Mouse (Mus musculus) stomach, postnatal 0 days (tissue): ENCODE results near the gene Mttp. TPM values are rescaled to one million over a fixed set of nuclear protein-coding genes. Genes with fewer than 3 reads are reported as not detected.
"Not testable (repeated sequence)": the region's sequence is repeated elsewhere in the genome, so short reads cannot be mapped to it uniquely, and the experiment has no call there.

ENCODE experiments used
- ATAC-seq: fragments of 200-750 bp; cut with Nextera tagmentation; 2 replicates; pipeline ENCODE4 v1.8.0; 2017; ENCODE audit not compliant: low FRiP score, low TSS enrichment
- DNase-seq: peaks from one replicate; pipeline ENCODE4 v3.0.0-alpha.2; 2016; ENCODE audit warnings: low spot score
- H3K27ac ChIP-seq: fragments of 300-500 bp; sonication (generic); replicated peaks from 2 replicates; pipeline ENCODE4 v1.5.1; 2014; ENCODE audit warnings: mild to moderate bottlenecking, control low read depth
- H3K27me3 ChIP-seq: fragments of 300-500 bp; sonication (generic); 2 replicates; pipeline ENCODE4 v1.6.1; 2014; ENCODE audit warnings: low read length; ENCODE audit not compliant: control insufficient read depth, insufficient read depth
- H3K36me3 ChIP-seq: fragments of 300-500 bp; sonication (generic); 2 replicates; pipeline ENCODE4 v1.6.1; 2014; ENCODE audit warnings: low read length, mixed read lengths; ENCODE audit not compliant: control insufficient read depth, insufficient read depth
- H3K4me1 ChIP-seq: fragments of 300-500 bp; sonication (generic); replicated peaks from 2 replicates; pipeline ENCODE4 v1.6.1; 2014; ENCODE audit warnings: antibody characterized with exemption; ENCODE audit not compliant: control insufficient read depth, insufficient read depth
- H3K4me2 ChIP-seq: fragments of 300-500 bp; sonication (generic); replicated peaks from 2 replicates; pipeline ENCODE4 v1.6.1; 2014; ENCODE audit warnings: low read depth, mild to moderate bottlenecking, control low read depth, moderate library complexity
- H3K4me3 ChIP-seq: fragments of 300-500 bp; sonication (generic); 2 replicates; pipeline ENCODE4 v1.5.1; 2014; ENCODE audit warnings: low read depth, low read length, control low read depth
- H3K9ac ChIP-seq: fragments of 300-500 bp; sonication (generic); 2 replicates; pipeline ENCODE4 v1.6.1; 2014; ENCODE audit warnings: mild to moderate bottlenecking, low read length, control low read depth, mixed read lengths
- H3K9me3 ChIP-seq: fragments of 300-500 bp; sonication (generic); 2 replicates; pipeline ENCODE4 v1.6.1; 2016; ENCODE audit warnings: low read length; ENCODE audit not compliant: control insufficient read depth
- CTCF ChIP-seq: IDR thresholded peaks from 2 replicates; pipeline ENCODE4 v1.5.1; 2016; ENCODE audit warnings: antibody characterized with exemption, low read depth, mild to moderate bottlenecking, moderate library complexity
- EP300 ChIP-seq: optimal IDR thresholded peaks from 2 replicates; pipeline ENCODE3; 2016; ENCODE audit warnings: antibody characterized with exemption
- WGBS: fragments of 180-500 bp; shearing (Covaris S2); extraction: QIAGEN DNeasy Blood & Tissue Kit; methylation state at CpG from one replicate; pipeline ENCODE4 v1.1.7; 2014; 5-methylcytosine and 5-hydroxymethylcytosine counted together
- polyA plus RNA-seq: library from polyadenylated mRNA; unstranded; fragments of >200 nt; fragmentation: Nextera tagmentation; extraction: Ambion mirVana; gene quantifications from 2 replicates; pipeline ENCODE4 v1.2.1, GENCODE M21; 2015

Mttp gene
- polyA plus RNA-seq, 1 experiment from 2014 or later, result 14.1 TPM

DNA sequence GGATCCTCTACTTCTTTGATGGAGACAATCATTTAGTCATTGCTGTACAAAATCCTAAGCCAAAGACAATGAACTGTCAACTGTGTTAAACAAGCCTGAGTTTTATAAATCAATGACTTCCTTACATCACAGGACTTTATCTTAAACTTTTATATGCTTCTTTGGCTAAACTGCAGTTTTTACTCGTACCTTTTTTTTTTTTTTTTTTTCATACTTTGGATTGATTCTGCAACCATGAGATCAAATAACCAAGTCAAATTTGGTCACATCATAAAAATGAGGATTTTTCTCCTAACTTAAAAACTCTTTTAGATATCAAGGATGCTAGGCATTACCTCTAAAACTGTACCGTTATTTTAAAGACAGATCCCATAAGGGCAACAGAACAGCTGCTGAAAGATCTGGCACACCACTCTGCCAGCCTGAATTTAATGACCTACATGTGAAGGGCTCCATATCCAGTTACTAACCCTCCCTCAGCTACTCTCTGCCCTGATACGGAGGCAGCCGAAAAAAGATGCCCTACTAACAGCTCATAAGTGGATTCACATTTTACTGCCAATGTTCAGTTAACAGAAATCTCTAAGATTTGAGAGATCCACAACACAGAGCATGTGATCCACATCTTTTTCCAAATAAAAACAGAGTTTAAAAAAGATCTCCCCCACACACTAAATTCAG lies 2.6 kb downstream of the Mttp start:
- ATAC-seq, result no peak
- H3K27me3 ChIP-seq, result no peaks in the 10 kb centered on the region
- no peak overlapping the region for H3K4me3 ChIP-seq
- H3K9me3 ChIP-seq, result no peaks in the 10 kb centered on the region
- no peaks in the 10 kb centered on the region for H3K4me1 ChIP-seq
- H3K4me2 ChIP-seq, result peak overlapping the region; percentile 44
- DNase-seq, result no peak
- WGBS, result 57% methylated on average over 4 of the region's 4 CpGs
- no peak overlapping the region for H3K9ac ChIP-seq
- no peak overlapping the region for H3K27ac ChIP-seq
- no peak for TF ChIP-seq EP300
- no peak for TF ChIP-seq CTCF
- H3K36me3 ChIP-seq, result no peaks in the 10 kb centered on the region

DNA sequence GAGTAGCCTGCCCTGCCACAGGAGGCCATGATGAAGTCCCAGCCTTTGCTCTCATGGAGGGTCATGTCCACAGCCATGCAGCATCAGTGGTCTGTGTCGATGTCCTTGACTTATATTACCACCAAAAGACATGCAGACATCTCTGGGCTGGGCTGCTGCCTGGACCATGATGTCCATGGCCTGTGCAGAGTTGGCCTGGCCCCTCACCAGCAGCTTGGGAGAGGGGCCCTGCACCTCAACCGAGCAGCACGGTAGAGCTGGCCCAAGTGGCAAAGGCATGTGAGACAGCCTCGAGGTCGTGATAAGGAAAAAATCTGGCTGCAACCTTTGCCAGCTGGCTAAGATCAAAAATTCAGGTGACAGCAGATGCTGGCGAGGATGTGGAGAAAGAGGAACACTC lies 5.1 kb downstream of the Mttp start:
- DNase-seq, result no peak
- ATAC-seq, result no peak
- 87% methylated on average over 6 of the region's 6 CpGs for WGBS
- no peak overlapping the region for H3K4me3 ChIP-seq
- no peaks in the 10 kb centered on the region for H3K27me3 ChIP-seq
- H3K9ac ChIP-seq, result no peak overlapping the region
- no peak overlapping the region for H3K4me2 ChIP-seq
- no peak overlapping the region for H3K27ac ChIP-seq
- no peaks in the 10 kb centered on the region for H3K4me1 ChIP-seq
- TF ChIP-seq CTCF (no peak), EP300 (no peak)
- H3K9me3 ChIP-seq, result no peaks in the 10 kb centered on the region
- H3K36me3 ChIP-seq, result no peaks in the 10 kb centered on the region

DNA sequence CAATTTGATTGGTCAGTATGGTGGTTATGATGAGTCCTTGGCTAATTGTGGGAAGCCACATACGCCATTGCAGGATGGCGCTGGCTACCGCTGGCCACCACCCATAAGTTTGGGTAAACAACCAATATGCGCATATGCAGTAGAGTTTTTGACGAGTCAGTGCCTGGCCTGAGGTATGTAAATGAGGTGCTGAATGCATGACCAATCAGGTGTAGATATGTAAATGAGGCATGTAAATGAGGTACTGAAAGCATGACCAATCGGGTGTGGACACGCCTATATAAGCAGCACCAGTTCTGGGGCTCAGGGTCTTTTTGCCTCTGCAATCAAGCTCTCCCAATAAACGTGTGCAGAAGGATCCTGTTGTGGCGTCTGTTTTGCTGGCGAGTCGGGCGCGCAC lies 6.6 kb downstream of the Mttp start:
- not testable (repeated sequence) for DNase-seq, ATAC-seq, H3K4me2 ChIP-seq, H3K27me3 ChIP-seq, H3K4me1 ChIP-seq, H3K27ac ChIP-seq, H3K9me3 ChIP-seq, H3K9ac ChIP-seq, H3K4me3 ChIP-seq, H3K36me3 ChIP-seq
- WGBS, result 96% methylated on average over 13 of the region's 13 CpGs

DNA sequence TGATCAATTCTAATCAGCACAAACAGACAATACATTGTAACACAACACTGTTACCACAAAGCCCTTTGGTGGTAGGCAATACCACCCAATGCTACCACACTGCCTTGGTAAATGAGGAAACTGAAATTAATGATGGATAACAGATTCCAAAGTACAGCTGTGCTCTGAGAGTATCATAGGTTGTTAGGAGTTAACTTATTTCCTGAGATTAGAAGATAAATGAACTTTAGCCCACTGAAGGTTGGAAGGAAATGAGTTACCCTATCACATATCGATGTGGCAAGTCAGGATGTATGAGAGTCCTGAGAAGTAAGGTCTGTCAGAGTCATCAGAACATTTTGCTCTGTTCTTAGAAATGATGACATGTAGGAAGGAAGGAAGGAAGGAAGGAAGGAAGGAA lies 10.2 kb downstream of the Mttp start:
- Histone ChIP-seq H3K4me3 (no peak overlapping the region), H3K9ac (no peak overlapping the region), H3K36me3 (no peaks in the 10 kb centered on the region), H3K27me3 (no peaks in the 10 kb centered on the region), H3K9me3 (no peaks in the 10 kb centered on the region), H3K27ac (no peak overlapping the region), H3K4me1 (no peaks in the 10 kb centered on the region), H3K4me2 (no peak overlapping the region)
- ATAC-seq (no peak), DNase-seq (no peak)
- 71% methylated on average over 1 of the region's 1 CpGs for WGBS
- no peak for TF ChIP-seq EP300
- TF ChIP-seq CTCF, result no peak

DNA sequence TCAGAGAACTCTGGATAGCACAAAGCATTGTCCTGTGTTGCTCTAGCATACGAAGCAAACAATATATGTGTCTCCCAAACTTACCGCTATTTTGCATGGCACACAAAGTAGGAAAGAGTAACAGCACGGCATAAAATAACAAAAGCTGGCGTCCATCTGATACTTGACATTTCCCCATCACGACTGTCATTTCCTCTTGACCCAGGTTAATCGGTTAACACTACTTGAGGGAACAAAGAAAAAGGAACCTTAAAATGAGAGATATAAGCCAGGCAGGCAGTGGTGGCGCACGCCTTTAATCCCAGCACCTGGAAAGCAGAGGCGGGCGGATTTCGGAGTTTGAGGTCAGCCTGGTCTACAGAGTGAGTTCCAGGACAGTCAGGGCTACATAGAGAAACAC lies 10.9 kb downstream of the Mttp start:
- H3K27ac ChIP-seq, result no peak overlapping the region
- no peaks in the 10 kb centered on the region for H3K4me1 ChIP-seq
- WGBS, result 84% methylated on average over 11 of the region's 11 CpGs
- ATAC-seq, result no peak
- no peak for DNase-seq
- H3K9ac ChIP-seq, result no peak overlapping the region
- no peak overlapping the region for H3K4me3 ChIP-seq
- H3K4me2 ChIP-seq, result no peak overlapping the region
- no peak for TF ChIP-seq EP300
- TF ChIP-seq CTCF, result no peak
- no peaks in the 10 kb centered on the region for H3K27me3 ChIP-seq
- H3K9me3 ChIP-seq, result no peaks in the 10 kb centered on the region
- no peaks in the 10 kb centered on the region for H3K36me3 ChIP-seq

DNA sequence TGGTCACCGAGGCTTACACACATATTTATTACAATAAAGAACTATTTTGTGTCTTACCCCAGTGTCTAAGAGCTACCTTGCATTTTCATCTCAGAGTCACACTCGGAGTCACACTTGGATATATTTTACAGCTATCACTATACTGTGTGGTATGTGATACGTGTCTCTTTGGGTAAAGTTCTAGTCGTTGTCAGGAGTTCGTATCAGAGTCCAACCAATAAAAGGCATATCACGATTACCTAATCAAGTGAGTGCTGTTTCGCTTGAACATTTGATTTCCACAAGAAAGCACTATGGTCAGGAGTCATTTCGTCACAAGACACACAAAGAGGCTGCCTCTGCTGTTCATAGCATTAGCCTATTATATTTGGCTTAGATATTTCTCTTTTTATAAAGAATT lies 11.3 kb downstream of the Mttp start:
- no peak for ATAC-seq
- no peaks in the 10 kb centered on the region for H3K4me1 ChIP-seq
- H3K27me3 ChIP-seq, result no peaks in the 10 kb centered on the region
- H3K27ac ChIP-seq, result no peak overlapping the region
- no peak overlapping the region for H3K4me2 ChIP-seq
- H3K36me3 ChIP-seq, result no peaks in the 10 kb centered on the region
- no peaks in the 10 kb centered on the region for H3K9me3 ChIP-seq
- no peak for TF ChIP-seq CTCF
- no peak for TF ChIP-seq EP300
- DNase-seq, result no peak
- H3K9ac ChIP-seq, result no peak overlapping the region
- H3K4me3 ChIP-seq, result no peak overlapping the region
- 92% methylated on average over 8 of the region's 8 CpGs for WGBS
